14 mouse cellular contexts compared by ENCODE assay signal in genomic region chr7:102016936-102017335, GRCm38 (mm10). TPM values are rescaled to one million over a fixed set of nuclear protein-coding genes. Genes with fewer than 3 reads are reported as not detected.
DNase-seq lines count a peak whose midpoint lies in the region; TF ChIP-seq lines count a peak whose summit lies in the region.
"Had no signal": no experiment of that assay in that cellular context is flagged by ENCODE, and none has a peak within 500 bp of the region (broad histone marks: within the 10 kb centered on the region; RNA-seq: fewer than 3 reads in every experiment).

No protein-coding gene starts in this region.

- peak overlapping the region; percentile 54 for H3K4me3 ChIP-seq in kidney, adult 2 months (ENCODE audit: insufficient read depth, low read depth, low read length)
- no peak overlapping the region for H3K4me3 ChIP-seq in thymus, adult 2 months (ENCODE audit: control insufficient read depth, insufficient read depth, low read length)
- H3K4me3 ChIP-seq: embryonic facial prominence, embryonic 15.5 days; forebrain, embryonic 13.5 days; neural tube, embryonic 12.5 days had no signal

- H3K27me3 ChIP-seq in kidney, adult 2 months (replicated peaks; ENCODE audit: control insufficient read depth, insufficient read depth, low read length): no peaks in the 10 kb centered on the region
- H3K27me3 ChIP-seq in thymus, adult 2 months (ENCODE audit: control insufficient read depth, insufficient read depth, low read length): no peaks in the 10 kb centered on the region
- H3K27me3 ChIP-seq: embryonic facial prominence, embryonic 15.5 days; forebrain, embryonic 13.5 days; neural tube, embryonic 12.5 days had no signal

- no peak for TF ChIP-seq POLR2A in kidney, adult 2 months (IDR thresholded peaks at IDR 0.05; ENCODE audit: low read depth, low read length)
- no peak for TF ChIP-seq POLR2A in thymus, adult 2 months (IDR thresholded peaks at IDR 0.05; ENCODE audit: control insufficient read depth, extremely low read depth, insufficient read depth, low read length, poor library complexity)

- H3K27ac ChIP-seq in kidney, adult 2 months (ENCODE audit: insufficient read depth, low read depth, low read length): peak overlapping the region; percentile 89
- H3K27ac ChIP-seq in thymus, adult 2 months (ENCODE audit: control insufficient read depth, insufficient read depth, low read length): peak overlapping the region; percentile 14; the same call in 1 of the 2 replicates
- H3K27ac ChIP-seq: embryonic facial prominence, embryonic 15.5 days; forebrain, embryonic 13.5 days; neural tube, embryonic 12.5 days had no signal

- DNase-seq in adrenal gland, postnatal 14 days: peak; percentile 44
- DNase-seq in adrenal gland, adult 18-20 months (ENCODE audit: low spot score in 2 of 2): no peak
- DNase-seq in kidney, adult 2 months: no peak
- DNase-seq in kidney, adult 18-20 months: no peak
- DNase-seq in thymus, adult 2 months: no peak
- DNase-seq in thymus, postnatal 36 days: no peak
- DNase-seq in ovary, postnatal 14 days (ENCODE audit: low spot score): no peak
- DNase-seq in urinary bladder, postnatal 14 days (ENCODE audit: low spot score): no peak
- DNase-seq: adrenal gland, postnatal 25 days; cerebellum, adult 11 months; thymus, postnatal 4 days had no signal

- H3K36me3 ChIP-seq in kidney, adult 2 months (ENCODE audit: control insufficient read depth, insufficient read depth, low read length): peaks cover 4% of the 10 kb centered on the region
- H3K36me3 ChIP-seq in thymus, adult 2 months (ENCODE audit: control insufficient read depth, insufficient read depth, low read length): peaks cover 53% of the 10 kb centered on the region

- WGBS in kidney, adult 2 months: 56% methylated on average over 4 of the region's 4 CpGs
- 74% methylated on average over 4 of the region's 4 CpGs for WGBS in thymus, adult 2 months

- TF ChIP-seq CTCF in kidney, adult 2 months (conservative IDR thresholded peaks at IDR 0.05; ENCODE audit: insufficient read depth, insufficient read length, low read depth, low read length): no peak
- TF ChIP-seq CTCF in thymus, adult 2 months (IDR thresholded peaks at IDR 0.05; ENCODE audit: borderline replicate concordance, control insufficient read depth, extremely low read depth, insufficient read depth, low read length, poor library complexity): no peak

- H3K4me1 ChIP-seq in kidney, adult 2 months (ENCODE audit: control insufficient read depth, insufficient read depth, low read length): peaks cover 12% of the 10 kb centered on the region; the same call in 1 of the 2 replicates
- no peaks in the 10 kb centered on the region for H3K4me1 ChIP-seq in thymus, adult 2 months (replicated peaks; ENCODE audit: control insufficient read depth, insufficient read depth, low read length)
- H3K4me1 ChIP-seq: embryonic facial prominence, embryonic 15.5 days; forebrain, embryonic 13.5 days; neural tube, embryonic 12.5 days had no signal

RNA-seq across cellular contexts. Expression of gene Il18bp, which starts 1.6 kb away (rescaled TPM):
- 5.6 and 5.8 TPM in 2 replicates for total RNA-seq in adrenal gland, postnatal 14 days (2021)
- total RNA-seq in adrenal gland, adult 18-20 months (2021): 10 to 100 TPM in 1 of 2 experiments, 1 to 10 TPM in 1; 8.4 to 12.5 TPM
- 18.9 and 22.9 TPM in 2 replicates for polyA plus RNA-seq in kidney, adult 2 months (2012; rRNA removed)
- 57.9 and 80.7 TPM in 2 replicates for polyA plus RNA-seq in thymus, adult 2 months (2012; rRNA removed)

RNA-seq across cellular contexts. Expression of gene Rnf121, which starts 48.3 kb away (rescaled TPM):
- total RNA-seq in adrenal gland, postnatal 14 days (2021): 30.4 and 32.0 TPM in 2 replicates
- 10 to 100 TPM; 38.5 to 38.7 TPM for total RNA-seq in adrenal gland, adult 18-20 months (2021)
- polyA plus RNA-seq in kidney, adult 2 months (2012; rRNA removed): 42.7 and 43.8 TPM in 2 replicates
- polyA plus RNA-seq in thymus, adult 2 months (2012; rRNA removed): 41.0 and 42.1 TPM in 2 replicates

RNA-seq across cellular contexts. Expression of gene Xndc1, which starts 48.4 kb away (rescaled TPM):
- 12.1 and 17.2 TPM in 2 replicates for total RNA-seq in adrenal gland, postnatal 14 days (2021)
- 10 to 100 TPM; 11.6 to 12.6 TPM for total RNA-seq in adrenal gland, adult 18-20 months (2021)
- 12.3 and 13.2 TPM in 2 replicates for polyA plus RNA-seq in kidney, adult 2 months (2012; rRNA removed)
- polyA plus RNA-seq in thymus, adult 2 months (2012; rRNA removed): 47.7 and 54.3 TPM in 2 replicates

RNA-seq across cellular contexts. Expression of gene Xntrpc, which starts 48.6 kb away (rescaled TPM):
- 1.2 and 1.5 TPM in 2 replicates for total RNA-seq in adrenal gland, postnatal 14 days (2021)
- under 1 TPM; 0.89 to 0.99 TPM for total RNA-seq in adrenal gland, adult 18-20 months (2021)
- polyA plus RNA-seq in kidney, adult 2 months (2012; rRNA removed): 1.8 and 2.5 TPM in 2 replicates
- polyA plus RNA-seq in thymus, adult 2 months (2012; rRNA removed): 11.9 and 12.1 TPM in 2 replicates
